Mouse (Mus musculus) neural tube, embryonic 11.5 days (tissue): ENCODE measurements around the gene Nup210. TPM values are rescaled to one million over a fixed set of nuclear protein-coding genes. Genes with fewer than 3 reads are reported as not detected.

Experiments
- ATAC-seq: fragments of 200-750 bp; cut with Nextera tagmentation; 2 replicates; pipeline ENCODE4 v1.8.0; 2017; ENCODE audit warnings: moderate number of reproducible peaks, mild to moderate bottlenecking, moderate TSS enrichment, moderate library complexity; ENCODE audit not compliant: insufficient read depth, low FRiP score, low TSS enrichment
- DNase-seq: peaks from one replicate; pipeline ENCODE4 v3.0.0-alpha.2; 2015; ENCODE audit warnings: low spot score
- H3K27ac ChIP-seq: fragments of 300-500 bp; sonication (generic); 2 replicates; pipeline ENCODE4 v1.5.1; 2014; ENCODE audit warnings: low read depth, mild to moderate bottlenecking, low read length
- H3K27me3 ChIP-seq: fragments of 300-500 bp; sonication (generic); 2 replicates; pipeline ENCODE4 v1.6.1; 2014; ENCODE audit warnings: mild to moderate bottlenecking, low read length, mixed read lengths; ENCODE audit not compliant: control insufficient read depth, insufficient read depth
- H3K36me3 ChIP-seq: fragments of 300-500 bp; sonication (generic); 2 replicates; pipeline ENCODE4 v1.6.1; 2014; ENCODE audit warnings: mild to moderate bottlenecking, low read length, moderate library complexity, mixed read lengths; ENCODE audit not compliant: control insufficient read depth, insufficient read depth
- H3K4me1 ChIP-seq: fragments of 300-500 bp; sonication (generic); 2 replicates; pipeline ENCODE4 v1.6.1; 2014; ENCODE audit warnings: low read length, mixed read lengths; ENCODE audit not compliant: control insufficient read depth, insufficient read depth
- H3K4me2 ChIP-seq: fragments of 300-500 bp; sonication (generic); 2 replicates; pipeline ENCODE4 v1.6.1; 2014; ENCODE audit warnings: low read depth, mild to moderate bottlenecking, moderate library complexity
- H3K4me3 ChIP-seq: fragments of 300-500 bp; sonication (generic); 2 replicates; pipeline ENCODE4 v1.5.1; 2014; ENCODE audit warnings: low read depth, low read length
- H3K9ac ChIP-seq: fragments of 300-500 bp; sonication (generic); 2 replicates; pipeline ENCODE4 v1.6.1; 2014; ENCODE audit warnings: mild to moderate bottlenecking, low read length
- H3K9me3 ChIP-seq: fragments of 300-500 bp; sonication (generic); 2 replicates; pipeline ENCODE4 v1.6.1; 2016; ENCODE audit warnings: low read length; ENCODE audit not compliant: control insufficient read depth
- WGBS: fragments of 180-500 bp; shearing (Covaris S2); extraction: QIAGEN DNeasy Blood & Tissue Kit; methylation state at CpG from one replicate; pipeline ENCODE4 v1.1.7; 2014; 5-methylcytosine and 5-hydroxymethylcytosine counted together
- polyA plus RNA-seq: library from polyadenylated mRNA; unstranded; fragments of >200 nt; fragmentation: Nextera tagmentation; extraction: Ambion mirVana; gene quantifications from 2 replicates; pipeline ENCODE4 v1.2.1, GENCODE M21; 2014

Nup210 gene
- 16.4 and 18.3 TPM in 2 replicates for polyA plus RNA-seq

DNA sequence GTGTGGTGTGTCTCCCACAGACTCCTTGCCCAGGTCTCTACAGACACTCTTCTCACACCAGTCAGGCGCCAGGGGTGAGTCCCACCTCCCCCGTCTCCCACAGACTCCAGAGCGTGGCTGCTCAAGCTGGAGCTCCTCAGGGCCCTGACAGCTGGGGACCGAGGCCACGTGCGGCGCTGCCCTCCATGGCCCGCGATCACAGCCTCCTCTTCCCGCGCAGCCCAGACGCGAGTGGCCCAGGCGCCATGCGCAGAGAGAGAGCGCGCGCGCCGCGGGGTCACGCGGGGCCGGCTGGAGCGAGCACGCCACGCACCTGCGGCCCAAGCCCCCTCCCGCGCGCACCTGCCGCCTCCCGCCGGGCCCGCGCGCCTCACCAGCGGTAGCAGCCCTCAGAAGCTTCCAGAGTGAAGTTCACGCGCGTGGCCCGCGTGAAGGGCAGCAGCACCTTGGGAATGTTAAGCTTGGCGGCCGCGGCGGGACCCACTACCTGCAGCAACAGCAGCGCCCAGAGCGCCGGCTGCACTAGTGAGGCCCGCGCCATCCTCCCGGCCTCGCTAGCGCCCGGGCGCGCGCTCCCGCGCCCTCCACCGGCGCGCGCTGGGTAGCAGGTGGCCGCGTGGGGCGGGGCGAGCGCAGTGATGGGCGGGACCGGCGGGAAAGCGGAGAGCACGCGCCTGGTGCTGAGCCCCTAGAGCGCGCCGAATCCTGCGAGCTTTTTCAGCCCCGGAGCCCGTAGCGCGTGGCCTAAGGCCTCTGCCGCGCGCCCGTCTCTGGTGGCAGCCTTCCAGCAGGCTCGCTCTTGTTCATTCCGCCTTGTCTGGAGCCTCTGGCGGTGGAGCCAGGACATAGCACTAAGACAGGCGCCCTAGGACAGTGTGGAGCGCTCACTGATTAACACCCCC is at the start of gene Nup210:
Nup210 (minus strand) TSS at position 586 of the 902 bp plus-strand sequence.
- Histone ChIP-seq H3K27ac (peak within 1 kb of the TSS; percentile 67), H3K4me1 (peaks cover 16% of the 10 kb centered on the region), H3K36me3 (no peaks in the 10 kb centered on the region), H3K27me3 (no peaks in the 10 kb centered on the region), H3K4me3 (peak within 1 kb of the TSS; percentile 75), H3K9ac (peak within 1 kb of the TSS; percentile 82), H3K4me2 (peak within 1 kb of the TSS; percentile 97), H3K9me3 (no peaks in the 10 kb centered on the region)
- peak; percentile 94 for DNase-seq
- under 1% methylated on average over 90 of the region's 93 CpGs for WGBS
- peak; percentile 97 for ATAC-seq

DNA sequence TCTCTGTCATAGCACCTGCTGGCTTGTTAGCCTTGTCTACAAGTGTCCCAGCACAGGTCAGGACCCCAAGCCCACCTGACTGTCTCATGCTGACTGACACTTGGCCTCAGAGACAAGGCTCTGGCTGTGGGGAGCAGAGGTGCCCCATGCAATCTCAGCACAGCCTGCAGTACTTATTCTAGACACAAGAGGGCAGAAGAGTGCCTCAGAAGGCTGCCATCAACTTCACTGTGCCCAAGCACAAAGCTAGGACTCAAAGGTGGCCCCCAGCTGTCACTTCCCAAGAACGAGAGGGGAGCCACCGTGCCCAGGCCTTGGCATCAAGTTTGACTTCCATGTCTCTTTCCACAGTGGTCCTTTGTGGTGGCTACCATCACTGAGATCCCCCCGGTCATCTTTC is 48.6 kb upstream of the Nup210 start:
- DNase-seq = peak; percentile 76
- H3K27me3 ChIP-seq = no peaks in the 10 kb centered on the region
- no peak overlapping the region for H3K4me2 ChIP-seq
- no peak overlapping the region for H3K4me3 ChIP-seq
- H3K4me1 ChIP-seq = no peaks in the 10 kb centered on the region
- no peak overlapping the region for H3K27ac ChIP-seq
- H3K9me3 ChIP-seq = no peaks in the 10 kb centered on the region
- WGBS = 28% methylated on average over 3 of the region's 3 CpGs
- peak; percentile 42; the same call in 1 of the 2 replicates for ATAC-seq
- no peaks in the 10 kb centered on the region for H3K36me3 ChIP-seq
- H3K9ac ChIP-seq = no peak overlapping the region

DNA sequence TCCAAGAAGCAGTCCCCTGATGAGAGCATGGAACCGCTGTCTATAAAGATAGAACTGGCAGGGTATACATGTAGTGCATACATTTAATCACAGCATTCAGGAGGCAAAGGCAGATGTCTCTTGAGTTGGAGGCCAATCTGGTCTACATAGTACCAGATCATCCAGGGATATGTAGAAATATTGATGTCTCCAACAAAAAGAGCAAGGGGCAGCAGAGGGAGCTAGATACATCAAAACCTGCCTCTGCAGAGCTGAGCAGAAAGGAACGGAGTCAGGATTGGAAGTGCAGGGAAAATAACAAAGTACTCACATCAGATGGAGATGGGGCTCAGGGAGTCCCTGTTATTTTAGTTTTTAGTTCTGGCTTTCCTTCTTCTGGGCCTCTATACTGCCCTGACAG is 48.0 kb upstream of the Nup210 start:
- no peaks in the 10 kb centered on the region for H3K27me3 ChIP-seq
- H3K4me2 ChIP-seq = no peak overlapping the region
- H3K4me1 ChIP-seq = no peaks in the 10 kb centered on the region
- H3K9me3 ChIP-seq = no peaks in the 10 kb centered on the region
- no peak overlapping the region for H3K9ac ChIP-seq
- 87% methylated on average over 2 of the region's 2 CpGs for WGBS
- H3K4me3 ChIP-seq = no peak overlapping the region
- DNase-seq (no peak), ATAC-seq (no peak)
- H3K36me3 ChIP-seq = no peaks in the 10 kb centered on the region
- H3K27ac ChIP-seq = no peak overlapping the region

DNA sequence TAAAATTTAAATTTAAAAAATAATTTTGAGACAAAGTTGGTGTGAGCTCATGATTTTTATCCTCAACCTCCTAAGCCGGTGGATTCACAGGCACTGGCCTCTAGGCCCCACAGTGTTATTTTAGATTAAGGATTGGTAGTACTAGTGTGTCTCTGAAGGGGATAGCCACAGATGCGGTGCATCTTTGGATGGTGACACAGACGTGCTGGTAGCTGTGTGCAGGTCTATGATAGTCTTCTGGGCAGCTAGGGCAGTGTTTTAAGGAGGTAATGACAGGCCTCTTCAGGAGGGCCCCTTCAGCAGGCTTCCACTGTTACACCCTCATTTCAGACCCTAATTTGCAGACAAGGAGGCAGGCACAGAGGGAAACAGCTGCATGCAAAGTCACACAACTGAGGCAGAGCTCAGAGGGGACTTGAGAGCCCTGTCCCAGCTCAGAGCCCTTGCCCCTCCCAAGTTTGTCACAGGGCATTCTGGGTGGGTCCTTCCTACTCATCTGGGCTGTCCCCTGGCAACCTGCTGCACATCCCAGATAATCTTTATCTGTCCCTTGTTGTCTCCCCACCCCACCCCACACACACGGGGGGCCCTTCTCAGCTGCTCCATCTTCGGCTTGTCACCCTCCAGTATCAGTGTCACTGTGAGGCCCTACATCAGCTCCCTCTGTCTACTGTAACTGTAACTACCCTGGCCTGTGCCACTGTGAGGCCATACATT is 46.7 kb upstream of the Nup210 start:
- DNase-seq (no peak), ATAC-seq (no peak)
- no peaks in the 10 kb centered on the region for H3K9me3 ChIP-seq
- 81% methylated on average over 5 of the region's 5 CpGs for WGBS
- H3K4me1 ChIP-seq = 0 out of 2 replicates have a peak, but pooled peaks cover 3% of the 10 kb centered on the region
- no peaks in the 10 kb centered on the region for H3K27me3 ChIP-seq
- H3K36me3 ChIP-seq = no peaks in the 10 kb centered on the region
- H3K4me3 ChIP-seq = no peak overlapping the region
- H3K4me2 ChIP-seq = no peak overlapping the region
- no peak overlapping the region for H3K27ac ChIP-seq
- no peak overlapping the region for H3K9ac ChIP-seq

GRCm38 (mm10) chr6:91162314-91162713 is 45.7 kb upstream of the Nup210 start:
- Histone ChIP-seq H3K9me3 (no peaks in the 10 kb centered on the region), H3K27ac (no peak overlapping the region), H3K4me1 (peaks cover 12% of the 10 kb centered on the region; the same call in 1 of the 2 replicates), H3K36me3 (no peaks in the 10 kb centered on the region), H3K4me2 (no peak overlapping the region), H3K4me3 (no peak overlapping the region), H3K27me3 (no peaks in the 10 kb centered on the region), H3K9ac (no peak overlapping the region)
- ATAC-seq = no peak
- WGBS = 82% methylated on average over 5 of the region's 5 CpGs
- DNase-seq = no peak

DNA sequence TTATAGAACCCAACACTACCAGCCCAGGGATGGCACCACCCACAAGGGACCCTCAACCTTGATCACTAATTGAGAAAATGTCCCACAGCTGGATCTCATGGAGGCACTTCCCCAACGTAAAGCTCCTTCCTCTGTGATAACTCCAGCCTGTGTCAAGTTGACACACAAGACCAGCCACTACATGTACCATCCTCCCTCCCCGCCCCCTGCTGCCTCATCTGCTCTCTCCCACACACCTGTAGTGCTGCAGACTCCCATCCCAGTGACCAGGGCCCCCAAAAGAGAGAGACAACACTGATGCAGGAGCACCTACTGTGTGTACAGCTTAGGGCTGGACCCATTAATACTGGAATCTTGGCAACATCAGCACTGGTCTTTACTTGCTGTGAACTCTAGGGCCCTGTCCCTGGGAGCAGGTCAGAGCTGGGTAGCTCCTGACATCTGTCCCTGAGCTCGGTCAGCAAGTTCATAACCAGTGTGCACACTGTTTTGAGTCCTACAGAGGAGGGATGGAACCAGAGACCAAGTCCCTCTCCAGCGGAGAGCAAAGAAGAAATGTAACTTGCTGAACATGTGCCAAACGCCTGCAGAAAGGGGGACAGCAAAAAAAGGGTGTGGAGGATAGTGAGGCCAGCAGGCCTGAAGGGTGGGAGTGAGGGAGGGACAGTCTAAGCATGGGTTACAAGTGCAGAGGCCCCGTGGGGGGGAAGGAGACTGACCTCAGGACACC is 45.0 kb upstream of the Nup210 start:
- Histone ChIP-seq H3K36me3 (no peaks in the 10 kb centered on the region), H3K27me3 (no peaks in the 10 kb centered on the region), H3K9me3 (no peaks in the 10 kb centered on the region), H3K4me2 (no peak overlapping the region), H3K4me3 (no peak overlapping the region), H3K9ac (no peak overlapping the region), H3K4me1 (peaks cover 13% of the 10 kb centered on the region; the same call in 1 of the 2 replicates), H3K27ac (no peak overlapping the region)
- no peak for ATAC-seq
- no peak for DNase-seq
- WGBS = 81% methylated on average over 6 of the region's 6 CpGs

GRCm38 (mm10) chr6:91160976-91161375 is 44.3 kb upstream of the Nup210 start:
- Histone ChIP-seq H3K9ac (no peak overlapping the region), H3K36me3 (no peaks in the 10 kb centered on the region), H3K9me3 (no peaks in the 10 kb centered on the region), H3K4me3 (no peak overlapping the region), H3K27ac (no peak overlapping the region), H3K27me3 (no peaks in the 10 kb centered on the region), H3K4me1 (peaks cover 17% of the 10 kb centered on the region), H3K4me2 (no peak overlapping the region)
- 90% methylated on average over 2 of the region's 2 CpGs for WGBS
- DNase-seq (no peak), ATAC-seq (no peak)

DNA sequence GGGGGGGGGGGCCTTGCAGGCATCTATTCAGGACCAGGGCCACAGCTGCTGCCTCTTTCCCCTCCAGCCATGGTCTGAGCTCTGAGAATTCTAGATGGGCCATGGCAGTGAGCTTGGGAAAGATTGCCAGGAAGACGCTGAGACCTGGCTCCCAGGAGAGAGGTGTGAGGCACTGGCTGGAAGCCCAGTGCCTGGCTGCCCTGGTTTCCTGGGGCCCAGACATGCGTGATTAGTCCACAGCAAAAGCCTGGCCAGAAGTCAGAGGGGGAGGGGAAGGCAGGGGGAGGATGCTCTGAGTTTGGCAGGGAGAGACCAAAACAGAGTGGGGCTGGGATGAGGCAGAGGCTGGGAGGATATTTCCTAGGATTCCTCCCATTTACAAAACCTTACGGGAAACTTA is 43.8 kb upstream of the Nup210 start:
- Histone ChIP-seq H3K4me2 (no peak overlapping the region), H3K27me3 (no peaks in the 10 kb centered on the region), H3K9ac (no peak overlapping the region), H3K27ac (no peak overlapping the region), H3K4me1 (peaks cover 17% of the 10 kb centered on the region), H3K9me3 (no peaks in the 10 kb centered on the region), H3K36me3 (no peaks in the 10 kb centered on the region), H3K4me3 (no peak overlapping the region)
- ATAC-seq (no peak), DNase-seq (no peak)
- 53% methylated on average over 3 of the region's 3 CpGs for WGBS
